Mouse (Mus musculus) E14TG2a.4 (cell line): ENCODE data around the gene Mip.
A peak's percentile ranks its signal among the peaks of the same experiment; 100 is the strongest.

Experiments used
- H3K27me3 ChIP-seq: 2 replicates; pipeline ENCODE4 v1.6.1; 2014; ENCODE audit warnings: low read length, control low read depth; ENCODE audit not compliant: insufficient read depth
- H3K36me3 ChIP-seq: 2 replicates; pipeline ENCODE4 v1.6.1; 2014; ENCODE audit warnings: low read length, control low read depth; ENCODE audit not compliant: insufficient read depth
- H3K4me1 ChIP-seq: replicated peaks from 2 replicates; pipeline ENCODE4 v1.6.1; 2014; ENCODE audit warnings: low read depth, low read length, control low read depth
- H3K4me3 ChIP-seq: replicated peaks from 2 replicates; pipeline ENCODE4 v1.5.1; 2014; ENCODE audit warnings: mild to moderate bottlenecking, low read length
- H3K9me3 ChIP-seq: 2 replicates; pipeline ENCODE4 v1.6.1; 2014; ENCODE audit warnings: low read length, control low read depth
- CTCF ChIP-seq: conservative IDR thresholded peaks from 2 replicates; pipeline ENCODE4 v1.5.1; 2014; ENCODE audit warnings: low read length
- NANOG ChIP-seq: IDR thresholded peaks from 2 replicates; pipeline ENCODE4 v1.6.1; 2014; ENCODE audit warnings: borderline replicate concordance, low read length, mixed read lengths
- POU5F1 ChIP-seq: IDR thresholded peaks from 2 replicates; pipeline ENCODE4 v1.6.1; 2014; ENCODE audit warnings: low read length, borderline replicate concordance

Gene Mip

GRCm38 (mm10) chr10:128225538-128225937 lies at the start of gene Mip:
TSS of gene Mip (plus strand) at chr10:128225838.
- Histone ChIP-seq H3K9me3 (no peaks in the 10 kb centered on the region), H3K27me3 (no peaks in the 10 kb centered on the region)

GRCm38 (mm10) chr10:128175996-128176755 lies 49.5 kb upstream of the Mip start:
- Histone ChIP-seq H3K4me3 (peak overlapping the region; percentile 77), H3K4me1 (peaks cover 63% of the 10 kb centered on the region), H3K9me3 (no peaks in the 10 kb centered on the region), H3K36me3 (no peaks in the 10 kb centered on the region), H3K27me3 (no peaks in the 10 kb centered on the region)
- TF ChIP-seq CTCF: no peak
- no peak for TF ChIP-seq POU5F1
- TF ChIP-seq NANOG: no peak

More at GRCm38 (mm10) chr10:128225538-128225937, at the start of gene Mip:
- Histone ChIP-seq H3K4me1 (peaks cover 71% of the 10 kb centered on the region), H3K4me3 (peak within 1 kb of the TSS; percentile 70), H3K36me3 (no peaks in the 10 kb centered on the region)
- no peak for TF ChIP-seq CTCF
- TF ChIP-seq POU5F1: no peak
- no peak for TF ChIP-seq NANOG

GRCm38 (mm10) chr10:128177316-128177715 lies 48.3 kb upstream of the Mip start:
- H3K4me1 ChIP-seq: peaks cover 63% of the 10 kb centered on the region
- no peak for TF ChIP-seq CTCF
- TF ChIP-seq POU5F1: no peak
- no peak for TF ChIP-seq NANOG
- no peaks in the 10 kb centered on the region for H3K9me3 ChIP-seq
- H3K4me3 ChIP-seq: no peak overlapping the region
- no peaks in the 10 kb centered on the region for H3K36me3 ChIP-seq
- H3K27me3 ChIP-seq: no peaks in the 10 kb centered on the region

GRCm38 (mm10) chr10:128179989-128180388 lies 45.6 kb upstream of the Mip start, which contains the start of gene Rbms2:
TSS of gene Rbms2 (minus strand) at chr10:128180297.
- TF ChIP-seq CTCF (no peak), POU5F1 (no peak), NANOG (no peak)
- peaks cover 64% of the 10 kb centered on the region for H3K4me1 ChIP-seq
- no peaks in the 10 kb centered on the region for H3K9me3 ChIP-seq
- no peaks in the 10 kb centered on the region for H3K27me3 ChIP-seq
- H3K4me3 ChIP-seq: peak within 1 kb of the TSS; percentile 56
- no peaks in the 10 kb centered on the region for H3K36me3 ChIP-seq

GRCm38 (mm10) chr10:128184296-128184695 lies 41.3 kb upstream of the Mip start:
- Histone ChIP-seq H3K9me3 (no peaks in the 10 kb centered on the region), H3K27me3 (no peaks in the 10 kb centered on the region), H3K4me1 (peaks cover 66% of the 10 kb centered on the region), H3K4me3 (no peak overlapping the region), H3K36me3 (no peaks in the 10 kb centered on the region)
- no peak for TF ChIP-seq NANOG
- no peak for TF ChIP-seq POU5F1
- no peak for TF ChIP-seq CTCF

- Histone ChIP-seq H3K4me3 (peak overlapping the region; percentile 41), H3K36me3 (no peaks in the 10 kb centered on the region), H3K9me3 (no peaks in the 10 kb centered on the region), H3K4me1 (peaks cover 55% of the 10 kb centered on the region), H3K27me3 (no peaks in the 10 kb centered on the region)
- no peak for TF ChIP-seq POU5F1
- no peak for TF ChIP-seq CTCF
- no peak for TF ChIP-seq NANOG
These were observed 40.2 kb upstream of the Mip start for GRCm38 (mm10) chr10:128185277-128185940.

- H3K36me3 ChIP-seq: no peaks in the 10 kb centered on the region
- H3K4me1 ChIP-seq: peaks cover 51% of the 10 kb centered on the region
- TF ChIP-seq CTCF (peak; percentile 96), POU5F1 (no peak)
- no peaks in the 10 kb centered on the region for H3K27me3 ChIP-seq
- no peaks in the 10 kb centered on the region for H3K9me3 ChIP-seq
- no peak overlapping the region for H3K4me3 ChIP-seq
These were observed 39.7 kb upstream of the Mip start for GRCm38 (mm10) chr10:128185959-128186358.

GRCm38 (mm10) chr10:128187181-128187605 lies 38.4 kb upstream of the Mip start:
- TF ChIP-seq POU5F1 (no peak), CTCF (no peak), NANOG (peak; percentile 56; the same call in 1 of the 2 replicates)
- H3K4me3 ChIP-seq: peak overlapping the region; percentile 37; the same call in 1 of the 2 replicates

More at GRCm38 (mm10) chr10:128187181-128187605, 38.4 kb upstream of the Mip start:
- H3K9me3 ChIP-seq: no peaks in the 10 kb centered on the region
- H3K4me1 ChIP-seq: peaks cover 49% of the 10 kb centered on the region
- no peaks in the 10 kb centered on the region for H3K36me3 ChIP-seq
- H3K27me3 ChIP-seq: no peaks in the 10 kb centered on the region
